Mouse (Mus musculus): ENCODE data around the gene Fam83e. TPM values are rescaled to one million over a fixed set of nuclear protein-coding genes. Genes with fewer than 3 reads are reported as not detected.

Fam83e gene
- total RNA-seq, 2 experiments from 2014 or later = 0.34 to 0.77 TPM

GRCm38 (mm10) chr7:45713881-45714520 lies 7.0 kb upstream of the Fam83e start:
- ATAC-seq (replicated peaks; ENCODE audit: poor library complexity, severe bottlenecking) = no peak

GRCm38 (mm10) chr7:45714630-45715089 lies 6.4 kb upstream of the Fam83e start:
- peak; percentile 0; the same call in 1 of the 2 replicates for ATAC-seq (replicated peaks; ENCODE audit: poor library complexity, severe bottlenecking)

GRCm38 (mm10) chr7:45715090-45715708 lies 5.8 kb upstream of the Fam83e start, which contains the start of gene Rpl18:
Gene Rpl18, plus strand, starts transcription at chr7:45715457.
- ATAC-seq (replicated peaks; ENCODE audit: poor library complexity, severe bottlenecking) = peak; percentile 67

GRCm38 (mm10) chr7:45715741-45716459 lies 5.1 kb upstream of the Fam83e start:
- peak; percentile 30 for ATAC-seq (replicated peaks; ENCODE audit: poor library complexity, severe bottlenecking)

- ATAC-seq (replicated peaks; ENCODE audit: poor library complexity, severe bottlenecking) = no peak
These were observed 4.6 kb upstream of the Fam83e start for GRCm38 (mm10) chr7:45716460-45716857.

- ATAC-seq (replicated peaks; ENCODE audit: poor library complexity, severe bottlenecking) = peak; percentile 15
These were observed 3.8 kb upstream of the Fam83e start for GRCm38 (mm10) chr7:45716952-45717917.

- peak; percentile 55 for ATAC-seq (replicated peaks; ENCODE audit: poor library complexity, severe bottlenecking)
These were observed 3.1 kb upstream of the Fam83e start, which contains the start of gene Sphk2 for GRCm38 (mm10) chr7:45717918-45718297. Gene Sphk2, minus strand, starts transcription at chr7:45718002.

- ATAC-seq (replicated peaks; ENCODE audit: poor library complexity, severe bottlenecking) = no peak
These were observed 2.7 kb upstream of the Fam83e start for GRCm38 (mm10) chr7:45718331-45718730.

- no peak for ATAC-seq (replicated peaks; ENCODE audit: poor library complexity, severe bottlenecking)
These were observed 1.8 kb upstream of the Fam83e start for GRCm38 (mm10) chr7:45719180-45719579.

- no peak for ATAC-seq (replicated peaks; ENCODE audit: poor library complexity, severe bottlenecking)
These were observed 1.1 kb upstream of the Fam83e start for GRCm38 (mm10) chr7:45719738-45720412.

GRCm38 (mm10) chr7:45721234-45721571 lies 191 bp downstream of the Fam83e start:
- no peak for ATAC-seq (replicated peaks; ENCODE audit: poor library complexity, severe bottlenecking)

- no peak for ATAC-seq (replicated peaks; ENCODE audit: poor library complexity, severe bottlenecking)
These were observed 783 bp downstream of the Fam83e start for GRCm38 (mm10) chr7:45721642-45722347.

GRCm38 (mm10) chr7:45722348-45722713 lies 1.3 kb downstream of the Fam83e start:
- no peak for ATAC-seq (replicated peaks; ENCODE audit: poor library complexity, severe bottlenecking)

GRCm38 (mm10) chr7:45723301-45723700 lies 2.3 kb downstream of the Fam83e start:
- no peak for ATAC-seq (replicated peaks; ENCODE audit: poor library complexity, severe bottlenecking)

- ATAC-seq (replicated peaks; ENCODE audit: poor library complexity, severe bottlenecking) = no peak
These were observed 2.8 kb downstream of the Fam83e start for GRCm38 (mm10) chr7:45723781-45724180.

GRCm38 (mm10) chr7:45725151-45725550 lies 4.1 kb downstream of the Fam83e start:
- ATAC-seq (replicated peaks; ENCODE audit: poor library complexity, severe bottlenecking) = no peak

- ATAC-seq (replicated peaks; ENCODE audit: poor library complexity, severe bottlenecking) = no peak
These were observed 4.7 kb downstream of the Fam83e start, which contains the start of gene Spaca4 for GRCm38 (mm10) chr7:45725713-45726112. Gene Spaca4, minus strand, starts transcription at chr7:45725813.

- no peak for ATAC-seq (replicated peaks; ENCODE audit: poor library complexity, severe bottlenecking)
These were observed 5.4 kb downstream of the Fam83e start for GRCm38 (mm10) chr7:45726419-45726818.

- ATAC-seq (replicated peaks; ENCODE audit: poor library complexity, severe bottlenecking) = no peak
These were observed 6.6 kb downstream of the Fam83e start for GRCm38 (mm10) chr7:45727625-45728024.

All from granulocyte monocyte progenitor cell, adult 5-6 weeks (primary cell).